Comparison of ENCODE assay signal across 9 mouse cellular contexts in the genomic region with DNA sequence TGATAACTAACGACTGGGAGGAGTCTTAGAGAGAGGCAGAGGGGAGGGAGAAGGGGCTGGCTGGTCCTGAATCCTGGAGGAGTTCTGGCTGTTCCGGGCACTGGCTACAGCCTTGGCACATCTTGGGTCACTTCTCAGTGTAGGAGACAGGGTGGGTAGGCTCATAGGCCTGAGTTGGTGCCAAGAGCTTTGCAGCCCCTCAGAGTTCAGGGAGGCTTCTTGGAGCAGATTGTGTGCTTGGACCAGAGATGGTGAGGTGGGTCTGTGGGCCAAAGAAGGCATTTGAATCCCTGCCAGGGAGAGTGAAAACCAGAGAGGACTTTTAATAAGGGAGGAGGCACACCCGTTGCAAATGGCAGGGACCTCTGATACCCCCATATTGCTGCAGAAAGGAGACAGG. TPM values are rescaled to one million over a fixed set of nuclear protein-coding genes. Genes with fewer than 3 reads are reported as not detected.
A peak's percentile ranks its signal among the peaks of the same experiment; 100 is the strongest.
DNase-seq lines count a peak whose midpoint lies in the region; ATAC-seq and TF ChIP-seq lines count a peak whose summit lies in the region.
"Had no signal": no experiment of that assay in that cellular context is flagged by ENCODE, and none has a peak within 500 bp of the region (broad histone marks: within the 10 kb centered on the region; RNA-seq: fewer than 3 reads in every experiment).

No protein-coding gene starts in this region.

- H3K27ac ChIP-seq in ES-Bruce4 (ENCODE audit: insufficient read depth, low read length), result 0 out of 2 replicates have a peak overlapping the region, but pooled peaks have one; percentile 8
- H3K27ac ChIP-seq in heart, embryonic 11.5 days (ENCODE audit: low read depth, low read length), result peak overlapping the region; percentile 75
- H3K27ac ChIP-seq in limb, embryonic 15.5 days, result peak overlapping the region; percentile 85

- TF ChIP-seq POLR2A in ES-Bruce4 (IDR thresholded peaks at IDR 0.05; ENCODE audit: insufficient read depth, low read length), result no peak

- H3K9me3 ChIP-seq in ES-Bruce4 (replicated peaks; ENCODE audit: control insufficient read depth, insufficient read depth, low read length, poor library complexity, severe bottlenecking), result no peaks in the 10 kb centered on the region; the same call in 1 of the 2 replicates
- H3K9me3 ChIP-seq in heart, embryonic 11.5 days (replicated peaks; ENCODE audit: control insufficient read depth, low read length), result peaks cover under 1% of the 10 kb centered on the region; the same call in 1 of the 2 replicates
- no peaks in the 10 kb centered on the region for H3K9me3 ChIP-seq in limb, embryonic 15.5 days

- 0 out of 2 replicates have a peak overlapping the region, but pooled peaks have one; percentile 93 for H3K9ac ChIP-seq in ES-Bruce4 (ENCODE audit: low read depth, poor library complexity, severe bottlenecking)
- peak overlapping the region; percentile 91 for H3K9ac ChIP-seq in heart, embryonic 11.5 days (ENCODE audit: low read depth, low read length)
- peak overlapping the region; percentile 71; the same call in 1 of the 2 replicates for H3K9ac ChIP-seq in limb, embryonic 15.5 days

- DNase-seq in embryo, embryonic 10 days (ENCODE audit: low spot score), result peak; percentile 59
- no peak for DNase-seq in embryo, embryonic 10.5 days (ENCODE audit: low spot score)
- DNase-seq in spleen, postnatal 14 days (ENCODE audit: low spot score in 2 of 2), result no peak
- DNase-seq in layer of hippocampus, adult 8-10 months (ENCODE audit: low spot score in 2 of 2), result no peak
- DNase-seq: cerebellum, adult 8-10 months had no signal

- TF ChIP-seq EP300 in ES-Bruce4 (IDR thresholded peaks at IDR 0.05; ENCODE audit: insufficient read depth, low read depth, low read length), result no peak

- no peaks in the 10 kb centered on the region for H3K27me3 ChIP-seq in ES-Bruce4 (ENCODE audit: control insufficient read depth, insufficient read depth, low read length, poor library complexity, severe bottlenecking)
- H3K27me3 ChIP-seq in heart, embryonic 11.5 days (ENCODE audit: control insufficient read depth, insufficient read depth, low read length), result peaks cover 7% of the 10 kb centered on the region
- H3K27me3 ChIP-seq in limb, embryonic 15.5 days, result no peaks in the 10 kb centered on the region

- peaks cover 2% of the 10 kb centered on the region for H3K4me1 ChIP-seq in ES-Bruce4 (ENCODE audit: control insufficient read depth, insufficient read depth, low read length)
- H3K4me1 ChIP-seq in heart, embryonic 11.5 days (ENCODE audit: control insufficient read depth, insufficient read depth, low read length), result peaks cover 22% of the 10 kb centered on the region
- H3K4me1 ChIP-seq in limb, embryonic 15.5 days, result peaks cover 67% of the 10 kb centered on the region

- ATAC-seq in heart, embryonic 11.5 days (replicated peaks; ENCODE audit: insufficient number of reproducible peaks, low FRiP score, low TSS enrichment), result no peak
- no peak for ATAC-seq in limb, embryonic 15.5 days (ENCODE audit: insufficient number of reproducible peaks, low FRiP score, low TSS enrichment, low read depth)
- ATAC-seq in erythroblast, adult 5-6 weeks (replicated peaks; ENCODE audit: low FRiP score, poor library complexity, severe bottlenecking), result no peak

- TF ChIP-seq CTCF in ES-Bruce4 (IDR thresholded peaks at IDR 0.05; ENCODE audit: low read depth, low read length), result no peak

- peaks cover 3% of the 10 kb centered on the region; the same call in 1 of the 2 replicates for H3K36me3 ChIP-seq in ES-Bruce4 (ENCODE audit: control insufficient read depth, insufficient read depth, low read length, poor library complexity, severe bottlenecking)
- peaks cover 6% of the 10 kb centered on the region; the same call in 1 of the 2 replicates for H3K36me3 ChIP-seq in heart, embryonic 11.5 days (ENCODE audit: control insufficient read depth, insufficient read depth, low read length)
- peaks cover 4% of the 10 kb centered on the region; the same call in 1 of the 2 replicates for H3K36me3 ChIP-seq in limb, embryonic 15.5 days

- peak overlapping the region; percentile 42 for H3K4me3 ChIP-seq in ES-Bruce4 (ENCODE audit: low read depth, low read length)
- H3K4me3 ChIP-seq in heart, embryonic 11.5 days (ENCODE audit: low read depth, low read length), result peak overlapping the region; percentile 76
- peak overlapping the region; percentile 76 for H3K4me3 ChIP-seq in limb, embryonic 15.5 days

- WGBS in heart, embryonic 11.5 days (ENCODE audit: insufficient replicate concordance), result 9% methylated on average over 3 of the region's 3 CpGs
- WGBS in limb, embryonic 15.5 days, result 5% methylated on average over 3 of the region's 3 CpGs

- peak overlapping the region; percentile 91 for H3K4me2 ChIP-seq in heart, embryonic 11.5 days
- peak overlapping the region; percentile 93 for H3K4me2 ChIP-seq in limb, embryonic 15.5 days

RNA-seq across cellular contexts. Expression of gene Fbln1, which starts 1.3 kb away (rescaled TPM):
- polyA plus RNA-seq in ES-Bruce4 (2011; ENCODE audit: insufficient read depth, insufficient read length, low read depth, missing spikeins), result 48.1 and 51.7 TPM in 2 replicates
- 145 and 163 TPM in 2 replicates for polyA plus RNA-seq in heart, embryonic 11.5 days (2014; fragmentation: Nextera tagmentation; extraction: Ambion mirVana)
- polyA plus RNA-seq in limb, embryonic 15.5 days (2015; fragmentation: Nextera tagmentation; extraction: Ambion mirVana), result 258 and 267 TPM in 2 replicates
- not detected in 2 replicates for total RNA-seq in erythroblast, adult 5-6 weeks (2015; ENCODE audit: low replicate concordance)
- total RNA-seq in erythroblast, adult 5-6 weeks (2017; ENCODE audit: low replicate concordance), result not detected in 2 replicates
- total RNA-seq in layer of hippocampus, adult 8-10 months (2022), result 10 to 100 TPM; 13.0 to 19.7 (median 16.1) TPM

Comparison
In these comparisons a context has a peak if more than half of its experiments do, and no peak if none do; other contexts are left out.
1. H3K27ac ChIP-seq: peak in every context shown above with its lines; median percentile 85 in limb, embryonic 15.5 days; 75 in heart, embryonic 11.5 days; 8 in ES-Bruce4.